Mouse (Mus musculus): ENCODE results near the gene Dis3l2. TPM values are rescaled to one million over a fixed set of nuclear protein-coding genes. Genes with fewer than 3 reads are reported as not detected.

Gene Dis3l2
- total RNA-seq (2012; rRNA removed) = 13.1 and 17.4 TPM in 2 replicates
- total RNA-seq (2014; rRNA removed) = 16.5 and 16.9 TPM in 2 replicates
- polyA plus RNA-seq (2012; ENCODE audit: insufficient read length, low read depth) = 9.6 and 12.4 TPM in 2 replicates

- DNase-seq (ENCODE audit: extremely low read depth) = peak; percentile 71
- Histone ChIP-seq H3K79me2 (replicated peaks; ENCODE audit: control insufficient read depth, extremely low read depth, insufficient read depth, poor library complexity, severe bottlenecking) (no peaks in the 10 kb centered on the region), H3K4me3 (replicated peaks in 1 of 3; ENCODE audit: low read depth in 2 of 3, low read length in 2 of 3, poor library complexity in 1 of 3) (peak within 1 kb of the TSS; percentile 64 to 83 (median 80)), H3K27ac (ENCODE audit: insufficient read depth, low read depth) (no peak within 1 kb of the TSS), H3K27me3 (replicated peaks) (no peaks in the 10 kb centered on the region), H3K4me2 (ENCODE audit: insufficient read depth, low read depth, poor library complexity, severe bottlenecking) (peak within 1 kb of the TSS; percentile 78), H3K9ac (ENCODE audit: insufficient read depth, low read depth) (peak within 1 kb of the TSS; percentile 74), H3K36me3 (replicated peaks in 1 of 2; ENCODE audit: control insufficient read depth in 1 of 2, insufficient read depth in 1 of 2, low read length in 1 of 2) (no peaks in the 10 kb centered on the region), H3K9me3 (replicated peaks; ENCODE audit: low read length) (no peaks in the 10 kb centered on the region), H3K4me1 (ENCODE audit: control insufficient read depth in 1 of 2, insufficient read depth in 2 of 2) (peaks cover 3 to 16% of the 10 kb centered on the region in 2 experiments; a peak in 3 of 4 replicates)
- TF ChIP-seq CHD2 (IDR thresholded peaks at IDR 0.05; ENCODE audit: low read length) = peak; percentile 22; the same call in 1 of the 2 replicates
- TF ChIP-seq MEF2A (IDR thresholded peaks at IDR 0.05; ENCODE audit: borderline replicate concordance, low read depth, low read length) = no peak
- 0 out of 2 replicates have a peak, but pooled peaks have one; percentile 60 for TF ChIP-seq KAT2A (IDR thresholded peaks at IDR 0.05; ENCODE audit: insufficient replicate concordance, low read length)
- peak; percentile 55; the same call in 1 of the 2 replicates for TF ChIP-seq IRF4 (IDR thresholded peaks at IDR 0.05; ENCODE audit: low read depth, low read length)
- TF ChIP-seq ELF1 (IDR thresholded peaks at IDR 0.05; ENCODE audit: low read depth, low read length) = peak; percentile 95
- peak; percentile 54; the same call in 1 of the 2 replicates for TF ChIP-seq NELFE (IDR thresholded peaks at IDR 0.05; ENCODE audit: low read depth, low read length)
- TF ChIP-seq NRF1 (IDR thresholded peaks at IDR 0.05; ENCODE audit: low read depth, low read length) = peak; percentile 74
- TF ChIP-seq HCFC1 (IDR thresholded peaks at IDR 0.05; ENCODE audit: low read depth, low read length) = peak; percentile 85
- TF ChIP-seq SIN3A (IDR thresholded peaks at IDR 0.05; ENCODE audit: low read length) = peak; percentile 75
- TF ChIP-seq E2F4 (IDR thresholded peaks at IDR 0.05; ENCODE audit: insufficient replicate concordance, low read depth, low read length) = no peak
- no peak for TF ChIP-seq JUND (conservative IDR thresholded peaks at IDR 0.05; ENCODE audit: low read depth, low read length)
- TF ChIP-seq BHLHE40 (IDR thresholded peaks at IDR 0.05; ENCODE audit: low read depth, low read length) = peak; percentile 90
- TF ChIP-seq ZMIZ1 (IDR thresholded peaks at IDR 0.05; ENCODE audit: low read depth, low read length) = peak; percentile 77; the same call in 1 of the 2 replicates
- TF ChIP-seq MXI1 (IDR thresholded peaks at IDR 0.05; ENCODE audit: low read depth, low read length) = peak; percentile 76
- TF ChIP-seq TCF12 (IDR thresholded peaks at IDR 0.05; ENCODE audit: low read depth, low read length) = peak; percentile 72
- peak; percentile 75 for TF ChIP-seq POLR2A (IDR thresholded peaks at IDR 0.05; ENCODE audit: low read depth, low read length)
- TF ChIP-seq MAX (IDR thresholded peaks at IDR 0.05; ENCODE audit: low read length) = no peak; the same call in none of the 2 replicates
- TF ChIP-seq EP300 (IDR thresholded peaks at IDR 0.05; ENCODE audit: low read length) = no peak
- TF ChIP-seq UBTF (IDR thresholded peaks at IDR 0.05; ENCODE audit: low read depth, low read length) = peak; percentile 88
- peak; percentile 21; the same call in 1 of the 2 replicates for TF ChIP-seq MYC (IDR thresholded peaks at IDR 0.05; ENCODE audit: low read depth, low read length)
- peak; percentile 64; the same call in 1 of the 2 replicates for TF ChIP-seq MAZ (IDR thresholded peaks at IDR 0.05; ENCODE audit: low read depth, low read length)
- in situ Hi-C loops (cut with MboI; ENCODE audit: low pct_ligation_motif_present, low pct_unique_long_range_greater_than_20kb, low sequenced_read_pairs) (no loop called here), dilution Hi-C loops (cut with MboI; ENCODE audit: extremely low pct_ligation_motif_present, extremely low pct_unique_long_range_greater_than_20kb, low sequenced_read_pairs) (no loop called here)
Observed at GRCm38 (mm10) chr1:86703300-86703964, at the start of gene Dis3l2. Dis3l2 (plus strand) TSS chr1:86703808.

Measured in CH12.LX (cell line).